Mouse (Mus musculus) liver, embryonic 12.5 days (tissue): ENCODE results near the gene Ptcra. TPM values are rescaled to one million over a fixed set of nuclear protein-coding genes. Genes with fewer than 3 reads are reported as not detected.
"Not testable (repeated sequence)": the region's sequence is repeated elsewhere in the genome, so short reads cannot be mapped to it uniquely, and the experiment has no call there.

Source experiments
- ATAC-seq: fragments of 200-750 bp; cut with Nextera tagmentation; 2 replicates; pipeline ENCODE4 v1.8.0; 2017; ENCODE audit warnings: moderate number of reproducible peaks, mild to moderate bottlenecking, moderate library complexity
- H3K27ac ChIP-seq: fragments of 300-500 bp; sonication (generic); 2 replicates; pipeline ENCODE4 v1.5.1; 2016; ENCODE audit warnings: mild to moderate bottlenecking
- H3K27me3 ChIP-seq: fragments of 300-500 bp; sonication (generic); replicated peaks from 2 replicates; pipeline ENCODE4 v1.6.1; 2016; ENCODE audit warnings: mild to moderate bottlenecking, moderate library complexity
- H3K36me3 ChIP-seq: fragments of 300-500 bp; sonication (generic); 2 replicates; pipeline ENCODE4 v1.6.1; 2016; ENCODE audit warnings: mild to moderate bottlenecking, moderate library complexity
- H3K4me1 ChIP-seq: fragments of 300-500 bp; sonication (generic); 2 replicates; pipeline ENCODE4 v1.6.1; 2016
- H3K4me2 ChIP-seq: fragments of 300-500 bp; sonication (generic); 2 replicates; pipeline ENCODE4 v1.6.1; 2016; ENCODE audit warnings: mild to moderate bottlenecking, moderate library complexity
- H3K4me3 ChIP-seq: fragments of 300-500 bp; sonication (generic); 2 replicates; pipeline ENCODE4 v1.5.1; 2016; ENCODE audit warnings: mild to moderate bottlenecking, moderate library complexity
- H3K9ac ChIP-seq: fragments of 300-500 bp; sonication (generic); 2 replicates; pipeline ENCODE4 v1.6.1; 2016; ENCODE audit warnings: mild to moderate bottlenecking, moderate library complexity
- H3K9me3 ChIP-seq: fragments of 300-500 bp; sonication (generic); replicated peaks from 2 replicates; pipeline ENCODE4 v1.6.1; 2016; ENCODE audit warnings: mild to moderate bottlenecking, moderate library complexity
- WGBS: fragments of 180-500 bp; shearing (Covaris S2); methylation state at CpG from one replicate; pipeline ENCODE4 v1.1.7; 2016; ENCODE audit not compliant: insufficient replicate concordance; 5-methylcytosine and 5-hydroxymethylcytosine counted together
- polyA plus RNA-seq: library from polyadenylated mRNA; unstranded; fragments of >200 nt; fragmentation: Nextera tagmentation; extraction: Ambion mirVana; gene quantifications from 2 replicates; pipeline ENCODE4 v1.2.1, GENCODE M21; 2016

Ptcra gene
- polyA plus RNA-seq, 1 experiment from 2014 or later = 0.62 TPM

- H3K36me3 ChIP-seq = peaks cover 15% of the 10 kb centered on the region
- H3K9me3 ChIP-seq = no peaks in the 10 kb centered on the region
- H3K27me3 ChIP-seq = no peaks in the 10 kb centered on the region
- no peak for ATAC-seq
- H3K27ac ChIP-seq = no peak overlapping the region
- 78% methylated on average over 11 of the region's 11 CpGs for WGBS
- no peak overlapping the region for H3K9ac ChIP-seq
- peaks cover 37% of the 10 kb centered on the region for H3K4me1 ChIP-seq
- no peak overlapping the region for H3K4me2 ChIP-seq
- no peak overlapping the region for H3K4me3 ChIP-seq
Measured at GRCm38 (mm10) chr17:46770546-46770945, 7.0 kb upstream of the Ptcra start.

DNA sequence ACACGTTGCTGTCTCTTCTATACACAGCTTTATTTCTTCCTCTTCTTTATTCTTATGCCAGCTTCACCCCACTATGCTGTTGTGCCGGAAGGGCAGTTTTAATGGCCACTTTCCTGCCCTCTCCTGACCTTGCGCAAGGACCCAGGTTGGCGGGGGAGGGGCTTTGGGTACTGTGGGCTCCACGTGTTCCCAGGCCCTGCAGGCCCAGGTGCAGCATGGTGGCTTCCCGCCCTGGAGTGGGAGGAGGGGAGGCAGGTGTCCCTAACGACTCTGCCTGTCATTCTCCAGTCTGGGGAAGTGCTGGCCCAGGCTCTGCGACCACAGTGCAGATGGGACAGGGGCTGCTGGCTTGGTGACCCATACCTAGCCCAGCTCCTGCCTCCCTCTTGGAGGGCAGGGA lies 4.4 kb upstream of the Ptcra start:
- no peaks in the 10 kb centered on the region for H3K36me3 ChIP-seq

GRCm38 (mm10) chr17:46764916-46765315 lies 1.4 kb upstream of the Ptcra start:
- H3K36me3 ChIP-seq, H3K27me3 ChIP-seq, H3K4me3 ChIP-seq, H3K9me3 ChIP-seq, ATAC-seq, H3K9ac ChIP-seq, H3K4me2 ChIP-seq, H3K4me1 ChIP-seq, H3K27ac ChIP-seq: not testable (repeated sequence)
- 61% methylated on average over 9 of the region's 9 CpGs for WGBS

More for the DNA sequence above, 4.4 kb upstream of the Ptcra start:
- WGBS = 45% methylated on average over 8 of the region's 8 CpGs
- Histone ChIP-seq H3K9ac (no peak overlapping the region), H3K4me3 (no peak overlapping the region), H3K4me2 (no peak overlapping the region), H3K27ac (no peak overlapping the region), H3K4me1 (peaks cover 21% of the 10 kb centered on the region), H3K27me3 (no peaks in the 10 kb centered on the region), H3K9me3 (no peaks in the 10 kb centered on the region)
- ATAC-seq = no peak

DNA sequence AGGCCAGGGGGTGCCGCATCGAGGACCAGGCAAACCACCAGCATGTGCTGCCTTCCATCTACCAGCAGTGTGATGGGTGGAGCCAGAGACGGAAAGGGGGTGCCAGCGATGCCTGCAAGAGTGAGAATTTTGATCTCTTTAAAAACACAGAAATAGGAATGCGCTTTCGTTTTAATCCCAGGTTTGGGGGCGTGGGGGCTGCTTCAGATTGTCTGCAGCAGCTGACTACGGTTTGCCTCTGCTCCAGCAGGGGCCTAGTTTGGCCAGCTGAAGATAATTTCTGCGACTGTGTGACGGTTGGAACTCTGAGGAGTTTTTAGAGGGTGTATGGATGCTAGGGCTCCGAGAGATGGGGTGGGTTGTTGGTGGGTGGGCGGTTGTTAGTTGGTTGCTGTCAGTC lies 4.8 kb downstream of the Ptcra start:
- H3K9me3 ChIP-seq = no peaks in the 10 kb centered on the region
- peaks cover 10% of the 10 kb centered on the region; the same call in 1 of the 2 replicates for H3K27me3 ChIP-seq
- H3K36me3 ChIP-seq = no peaks in the 10 kb centered on the region
- no peak overlapping the region for H3K27ac ChIP-seq
- H3K4me3 ChIP-seq = no peak overlapping the region
- no peak overlapping the region for H3K4me2 ChIP-seq
- ATAC-seq = no peak
- no peak overlapping the region for H3K9ac ChIP-seq
- no peaks in the 10 kb centered on the region for H3K4me1 ChIP-seq
- whole genome bisulfite sequencing = 75% methylated on average over 12 of the region's 12 CpGs

- Histone ChIP-seq H3K9me3 (no peaks in the 10 kb centered on the region), H3K27me3 (peaks cover 10% of the 10 kb centered on the region; the same call in 1 of the 2 replicates), H3K4me3 (peak within 1 kb of the TSS; percentile 86), H3K4me2 (peak within 1 kb of the TSS; percentile 95), H3K4me1 (peaks cover 41% of the 10 kb centered on the region), H3K36me3 (peaks cover 22% of the 10 kb centered on the region), H3K27ac (peak within 1 kb of the TSS; percentile 89), H3K9ac (peak within 1 kb of the TSS; percentile 80)
- under 1% methylated on average over 58 of the region's 58 CpGs for WGBS
- ATAC-seq = peak; percentile 99
Measured at GRCm38 (mm10) chr17:46751794-46752556, 11.5 kb downstream of the Ptcra start, which contains the start of gene Cnpy3. TSS of gene Cnpy3 (minus strand) at chr17:46752214.

DNA sequence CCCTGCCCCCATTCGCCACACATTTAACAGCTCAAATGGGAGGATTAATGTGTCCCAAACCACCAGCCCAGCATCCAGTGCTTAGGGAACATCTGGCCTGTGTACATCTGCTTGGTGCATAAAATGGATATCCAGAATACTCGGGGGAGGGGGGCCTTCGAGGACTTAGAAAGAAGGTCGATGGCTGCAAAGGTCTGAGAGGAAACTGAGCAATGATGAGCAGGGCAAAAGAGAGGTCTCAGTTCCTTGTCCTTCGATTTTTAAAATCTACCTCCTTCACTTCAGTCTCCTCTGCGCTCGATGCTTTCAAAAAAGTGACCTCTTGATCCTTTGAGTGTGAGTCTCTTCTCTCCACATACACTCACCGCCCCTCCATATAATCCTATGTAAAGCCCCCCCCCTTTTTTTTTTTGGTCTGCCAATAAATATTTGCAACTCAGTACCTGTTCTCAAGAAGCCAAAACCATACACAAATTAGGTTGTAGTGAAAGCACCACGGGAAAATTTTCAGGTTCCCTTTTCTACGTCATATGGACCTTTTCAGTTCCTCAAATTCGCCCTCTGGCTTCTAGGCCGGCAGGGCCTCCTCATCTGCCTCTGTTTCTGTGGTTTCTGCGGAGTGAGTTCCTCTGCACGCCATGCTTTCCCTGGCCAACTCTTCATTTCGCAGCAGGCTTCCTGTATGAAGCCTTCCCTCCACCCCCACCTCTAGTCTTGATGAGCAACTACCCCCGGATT lies 12.3 kb downstream of the Ptcra start:
- peak overlapping the region; percentile 86 for H3K4me3 ChIP-seq
- H3K27ac ChIP-seq = peak overlapping the region; percentile 89
- H3K9me3 ChIP-seq = no peaks in the 10 kb centered on the region
- ATAC-seq = peak; percentile 10; the same call in 1 of the 2 replicates
- peaks cover 5% of the 10 kb centered on the region; the same call in 1 of the 2 replicates for H3K27me3 ChIP-seq
- H3K4me2 ChIP-seq = peak overlapping the region; percentile 95
- H3K36me3 ChIP-seq = peaks cover 29% of the 10 kb centered on the region
- H3K4me1 ChIP-seq = peaks cover 41% of the 10 kb centered on the region
- 13% methylated on average over 16 of the region's 16 CpGs for WGBS
- peak overlapping the region; percentile 80 for H3K9ac ChIP-seq

DNA sequence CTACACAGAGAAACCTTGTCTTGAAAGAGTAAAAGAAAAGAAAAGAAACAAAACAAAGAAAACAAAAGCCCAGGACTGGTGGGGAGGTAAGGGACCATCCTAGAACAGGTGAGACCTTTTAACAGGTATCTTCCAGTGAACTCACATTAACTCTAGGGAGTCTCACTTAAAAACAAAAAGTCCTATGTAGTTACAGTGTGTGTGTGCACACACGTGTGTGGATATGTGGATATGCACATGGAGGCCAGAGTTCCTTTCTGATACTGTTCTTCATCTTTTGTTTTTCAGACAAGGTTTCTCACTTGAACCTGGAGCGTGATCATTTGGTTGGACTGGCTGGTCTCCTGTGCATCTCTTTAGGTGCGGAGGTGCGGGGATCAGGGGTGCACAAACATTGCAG lies 12.9 kb downstream of the Ptcra start:
- peak overlapping the region; percentile 95 for H3K4me2 ChIP-seq
- no peaks in the 10 kb centered on the region for H3K27me3 ChIP-seq
- no peak for ATAC-seq
- peak overlapping the region; percentile 86 for H3K4me3 ChIP-seq
- peak overlapping the region; percentile 80 for H3K9ac ChIP-seq
- WGBS = 69% methylated on average over 4 of the region's 4 CpGs
- no peaks in the 10 kb centered on the region for H3K9me3 ChIP-seq
- H3K27ac ChIP-seq = peak overlapping the region; percentile 89
- H3K36me3 ChIP-seq = peaks cover 36% of the 10 kb centered on the region
- H3K4me1 ChIP-seq = peaks cover 41% of the 10 kb centered on the region

GRCm38 (mm10) chr17:46749282-46749681 lies 14.2 kb downstream of the Ptcra start:
- Histone ChIP-seq H3K9ac (0 out of 2 replicates have a peak overlapping the region, but pooled peaks have one; percentile 2), H3K27me3 (no peaks in the 10 kb centered on the region), H3K27ac (no peak overlapping the region), H3K36me3 (peaks cover 47% of the 10 kb centered on the region), H3K4me1 (peaks cover 41% of the 10 kb centered on the region), H3K4me2 (no peak overlapping the region), H3K4me3 (no peak overlapping the region), H3K9me3 (no peaks in the 10 kb centered on the region)
- 79% methylated on average over 5 of the region's 5 CpGs for WGBS
- no peak for ATAC-seq

DNA sequence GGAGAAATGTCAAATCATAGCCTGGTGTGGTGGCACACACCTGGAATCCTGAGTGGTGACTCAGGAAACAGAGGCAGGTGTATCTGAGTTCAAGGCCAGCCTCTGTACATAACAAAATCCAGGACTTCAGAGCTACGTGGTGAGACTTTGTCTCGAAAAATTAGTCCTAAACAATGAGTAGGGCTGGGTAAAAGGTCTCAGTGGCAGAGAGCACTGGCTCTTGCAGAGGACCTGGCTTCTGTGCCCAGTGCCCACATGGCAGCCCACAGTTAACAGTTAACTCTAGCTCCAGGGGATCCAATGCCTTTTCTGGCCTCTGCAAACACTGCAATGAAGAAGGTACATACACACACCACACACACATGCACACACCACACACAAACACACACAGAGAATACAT lies 15.7 kb downstream of the Ptcra start:
- no peak for ATAC-seq
- Histone ChIP-seq H3K27me3 (no peaks in the 10 kb centered on the region), H3K4me3 (no peak overlapping the region), H3K4me1 (peaks cover 41% of the 10 kb centered on the region), H3K27ac (no peak overlapping the region), H3K9me3 (no peaks in the 10 kb centered on the region), H3K4me2 (no peak overlapping the region), H3K9ac (no peak overlapping the region), H3K36me3 (peaks cover 61% of the 10 kb centered on the region)
- WGBS = 79% methylated on average over 2 of the region's 2 CpGs

- peaks cover 41% of the 10 kb centered on the region for H3K4me1 ChIP-seq
- WGBS = 71% methylated on average over 8 of the region's 8 CpGs
- H3K27ac ChIP-seq = no peak overlapping the region
- ATAC-seq = no peak
- H3K36me3 ChIP-seq = peaks cover 67% of the 10 kb centered on the region
- H3K9me3 ChIP-seq = no peaks in the 10 kb centered on the region
- no peak overlapping the region for H3K4me3 ChIP-seq
- no peaks in the 10 kb centered on the region for H3K27me3 ChIP-seq
- H3K4me2 ChIP-seq = no peak overlapping the region
- no peak overlapping the region for H3K9ac ChIP-seq
Measured at GRCm38 (mm10) chr17:46747234-46747633, 16.3 kb downstream of the Ptcra start.

DNA sequence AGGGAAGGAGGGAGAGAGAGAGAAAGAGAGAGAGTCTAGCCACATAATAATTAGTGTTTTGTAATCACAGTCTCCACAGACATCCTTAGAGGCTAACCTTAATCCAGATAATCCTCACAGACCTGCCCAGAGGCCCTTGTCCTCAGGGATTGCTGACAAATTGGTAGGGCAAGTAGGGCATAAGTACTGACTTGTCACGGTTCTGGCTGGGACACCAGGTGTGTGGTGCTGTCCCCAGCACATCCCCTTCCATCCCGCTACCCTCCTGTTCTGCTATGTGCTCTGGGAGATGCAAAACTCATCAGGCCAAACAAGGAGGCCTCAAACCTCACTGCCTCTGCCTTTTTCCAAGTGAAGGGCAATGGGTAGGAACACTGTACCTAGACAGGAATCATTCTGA lies 18.0 kb downstream of the Ptcra start:
- Histone ChIP-seq H3K4me2 (no peak overlapping the region), H3K4me3 (no peak overlapping the region), H3K4me1 (peaks cover 41% of the 10 kb centered on the region), H3K27me3 (no peaks in the 10 kb centered on the region), H3K36me3 (peaks cover 78% of the 10 kb centered on the region), H3K9me3 (no peaks in the 10 kb centered on the region), H3K27ac (no peak overlapping the region; the same call in 1 of the 2 replicates), H3K9ac (no peak overlapping the region)
- ATAC-seq = no peak
- WGBS = 79% methylated on average over 2 of the region's 2 CpGs

DNA sequence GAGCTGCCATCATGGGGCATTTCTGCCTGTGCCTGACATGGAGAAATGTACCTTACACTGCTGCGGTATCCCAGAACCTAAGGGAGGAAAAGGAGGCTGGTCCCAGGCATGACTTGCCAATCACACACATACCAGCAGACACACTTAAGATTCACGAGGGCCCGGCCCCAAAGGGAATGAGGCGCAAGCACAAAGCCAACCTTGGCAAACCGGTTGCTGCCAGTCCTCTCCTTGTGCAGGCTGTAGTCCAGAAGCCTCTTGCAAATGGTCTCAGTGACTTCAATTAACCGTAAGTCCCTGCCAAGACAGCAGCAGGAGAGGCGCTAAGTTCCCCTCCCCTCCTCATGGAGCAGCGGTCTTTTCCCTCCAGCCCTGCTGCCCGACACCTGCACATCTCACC lies 20.5 kb downstream of the Ptcra start:
- ATAC-seq = no peak
- H3K9ac ChIP-seq = no peak overlapping the region
- WGBS = 91% methylated on average over 9 of the region's 9 CpGs
- H3K36me3 ChIP-seq = peaks cover 69% of the 10 kb centered on the region
- no peaks in the 10 kb centered on the region for H3K27me3 ChIP-seq
- no peak overlapping the region for H3K4me2 ChIP-seq
- no peaks in the 10 kb centered on the region for H3K9me3 ChIP-seq
- H3K4me3 ChIP-seq = no peak overlapping the region
- H3K4me1 ChIP-seq = peaks cover 24% of the 10 kb centered on the region
- no peak overlapping the region for H3K27ac ChIP-seq
